32 mouse cellular contexts compared by ENCODE assay signal in genomic region chr13:98425026-98425425, GRCm38 (mm10).
"Had no signal": no experiment of that assay in that cellular context is flagged by ENCODE, and none has a peak within 500 bp of the region (broad histone marks: within the 10 kb centered on the region; RNA-seq: fewer than 3 reads in every experiment).

No protein-coding gene starts in this region.

- H3K4me1 ChIP-seq: heart, embryonic 15.5 days had no signal

- H3K4me3 ChIP-seq: heart, embryonic 13.5 days; heart, embryonic 15.5 days; hindbrain, embryonic 10.5 days; hindbrain, embryonic 12.5 days; hindbrain, embryonic 13.5 days; hindbrain, embryonic 15.5 days; intestine, embryonic 15.5 days; kidney, embryonic 15.5 days; layer of hippocampus, adult 2 months; left cerebral cortex, adult 2 months had no signal

- H3K4me2 ChIP-seq: heart, embryonic 13.5 days; heart, embryonic 15.5 days; hindbrain, embryonic 12.5 days; hindbrain, embryonic 13.5 days; hindbrain, embryonic 14.5 days; hindbrain, embryonic 15.5 days; intestine, embryonic 15.5 days; kidney, embryonic 15.5 days had no signal

- H3K27ac ChIP-seq: heart, embryonic 13.5 days; heart, embryonic 15.5 days; hindbrain, embryonic 10.5 days; hindbrain, embryonic 12.5 days; hindbrain, embryonic 13.5 days; hindbrain, embryonic 14.5 days; hindbrain, embryonic 15.5 days; hindbrain, postnatal 0 days; intestine, embryonic 15.5 days; kidney, embryonic 15.5 days; kidney, postnatal 0 days; layer of hippocampus, adult 2 months; left cerebral cortex, adult 2 months had no signal

- ATAC-seq: hindbrain, embryonic 16.5 days; hindbrain, postnatal 0 days; inflammation-experienced regulatory T-cells, adult 6 months; intestine, embryonic 15.5 days; intestine, postnatal 0 days had no signal

- DNase-seq: heart, postnatal 10 days; heart, postnatal 14 days; heart, postnatal 36 days; heart, postnatal 4 days; kidney, adult 11 months; kidney, adult 18-20 months; kidney, adult 2 months; kidney, adult 8-10 months; kidney, adult 9 months; kidney, postnatal 10 days; kidney, postnatal 14 days; kidney, postnatal 25 days; kidney, postnatal 36 days; kidney, postnatal 4 days; layer of hippocampus, adult 9-11 months; layer of hippocampus, postnatal 36 days had no signal

- H3K9ac ChIP-seq: heart, embryonic 13.5 days; heart, embryonic 15.5 days; hindbrain, embryonic 12.5 days; hindbrain, embryonic 13.5 days; hindbrain, embryonic 14.5 days; hindbrain, embryonic 15.5 days; intestine, embryonic 15.5 days; kidney, embryonic 15.5 days had no signal

- H3K36me3 ChIP-seq: heart, embryonic 13.5 days; heart, embryonic 15.5 days; hindbrain, embryonic 10.5 days; hindbrain, embryonic 12.5 days; hindbrain, embryonic 13.5 days; hindbrain, embryonic 15.5 days; intestine, embryonic 15.5 days; kidney, embryonic 15.5 days had no signal

- H3K9me3 ChIP-seq: heart, embryonic 13.5 days; heart, embryonic 15.5 days; hindbrain, embryonic 10.5 days; hindbrain, embryonic 12.5 days; hindbrain, embryonic 13.5 days; hindbrain, embryonic 15.5 days; intestine, embryonic 15.5 days; kidney, embryonic 15.5 days had no signal
